Mouse (Mus musculus) gastrocnemius, adult 18-20 months (tissue): ENCODE measurements at regions not wholly inside any gene's neighbourhood (a gene's known extent, or its start where the extent isn't known, plus 50 kb on each side); places are given as distances from the start of the nearest gene placed in this dataset.

ENCODE experiments used
- DNase-seq: peaks from one replicate; pipeline ENCODE4 v3.0.0; 2021; ENCODE audit warnings: low spot score

GRCm38 (mm10) chr16:78635257-78635656 lies 58.7 kb upstream of the D16Ertd472e start:
- DNase-seq = peak; percentile 64

- DNase-seq = no peak
Measured at GRCm38 (mm10) chr16:78631797-78632196, 55.3 kb upstream of the D16Ertd472e start.

GRCm38 (mm10) chr16:78626803-78627202 lies 50.3 kb upstream of the D16Ertd472e start:
- DNase-seq = no peak
